Mouse (Mus musculus): ENCODE results near the gene Ap3s2. TPM values are rescaled to one million over a fixed set of nuclear protein-coding genes. Genes with fewer than 3 reads are reported as not detected.

Ap3s2 gene
- polyA plus RNA-seq, 1 experiment, result not detected

DNA sequence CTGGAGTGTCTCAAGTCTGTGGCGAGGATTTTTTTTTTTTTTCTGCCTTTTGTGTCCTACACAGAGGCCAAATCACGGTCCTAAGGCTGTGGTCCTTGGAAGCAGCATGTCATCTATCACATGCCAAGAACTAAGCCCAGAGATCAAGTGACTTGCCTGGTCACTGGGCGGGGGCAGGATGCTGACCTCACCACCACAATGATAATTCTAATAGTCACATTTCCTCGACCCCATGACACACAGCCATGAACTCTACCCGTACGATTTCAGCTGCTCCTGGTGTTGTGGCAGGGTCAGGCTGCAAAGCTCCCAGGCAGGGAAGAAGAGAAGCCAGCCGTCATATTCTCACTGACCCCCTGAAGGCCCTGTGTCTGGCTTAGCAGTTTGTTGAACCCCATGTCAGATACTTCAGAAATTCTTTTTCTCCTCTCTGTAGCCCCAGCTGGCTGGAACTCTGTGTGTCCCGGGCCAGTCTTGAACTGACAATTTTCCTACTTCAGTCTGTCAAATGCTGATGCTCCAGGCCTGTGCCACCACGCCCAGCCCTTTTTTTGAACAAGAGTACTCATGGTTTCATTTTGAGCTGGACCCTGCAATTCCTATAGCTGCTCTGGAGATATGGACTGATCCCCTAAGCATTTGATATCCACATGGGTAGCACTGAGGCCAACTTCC is 61.4 kb downstream of the Ap3s2 start:
- 86% methylated on average over 9 of the region's 9 CpGs for WGBS
- Histone ChIP-seq H3K4me1 (ENCODE audit: control insufficient read depth, insufficient read depth, low read length) (peaks cover 4% of the 10 kb centered on the region; the same call in 1 of the 2 replicates), H3K27ac (ENCODE audit: insufficient read depth, low read depth, low read length) (no peak overlapping the region), H3K4me3 (ENCODE audit: insufficient read depth, low read depth, low read length) (no peak overlapping the region)
- no peak for TF ChIP-seq CTCF (IDR thresholded peaks at IDR 0.05; ENCODE audit: insufficient read depth, low read depth, low read length)
- no peak for TF ChIP-seq POLR2A (IDR thresholded peaks at IDR 0.05; ENCODE audit: insufficient read depth, low read depth, low read length)

GRCm38 (mm10) chr7:79858202-79858934 is 62.1 kb downstream of the Ap3s2 start:
- peaks cover 4% of the 10 kb centered on the region; the same call in 1 of the 2 replicates for H3K4me1 ChIP-seq (ENCODE audit: control insufficient read depth, insufficient read depth, low read length)
- TF ChIP-seq CTCF (IDR thresholded peaks at IDR 0.05; ENCODE audit: insufficient read depth, low read depth, low read length), result no peak
- no peak for TF ChIP-seq POLR2A (IDR thresholded peaks at IDR 0.05; ENCODE audit: insufficient read depth, low read depth, low read length)
- H3K27ac ChIP-seq (ENCODE audit: insufficient read depth, low read depth, low read length), result no peak overlapping the region
- H3K4me3 ChIP-seq (ENCODE audit: insufficient read depth, low read depth, low read length), result no peak overlapping the region
- 83% methylated on average over 11 of the region's 11 CpGs for WGBS

DNA sequence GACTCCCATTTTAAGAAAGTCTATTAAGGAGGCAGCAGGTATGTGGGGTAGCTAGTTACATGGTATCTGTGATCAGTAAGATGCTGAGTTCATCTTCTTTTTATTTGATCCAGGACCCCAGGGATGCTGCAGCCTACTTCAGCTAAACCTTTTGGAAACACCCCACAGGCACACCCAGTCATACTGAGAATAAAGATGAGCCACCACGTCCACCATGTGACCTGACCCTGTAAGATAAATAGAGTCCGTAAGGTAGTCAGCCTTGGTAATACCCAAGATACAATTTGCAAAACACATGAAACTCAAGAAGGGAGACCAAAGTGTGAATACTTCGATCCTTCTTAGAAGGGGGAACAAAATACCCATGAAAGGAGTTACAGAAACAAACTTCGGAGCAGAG is 64.1 kb downstream of the Ap3s2 start:
- Histone ChIP-seq H3K27ac (ENCODE audit: insufficient read depth, low read depth, low read length) (no peak overlapping the region), H3K4me3 (ENCODE audit: insufficient read depth, low read depth, low read length) (no peak overlapping the region), H3K4me1 (ENCODE audit: control insufficient read depth, insufficient read depth, low read length) (no peaks in the 10 kb centered on the region)
- TF ChIP-seq CTCF (IDR thresholded peaks at IDR 0.05; ENCODE audit: insufficient read depth, low read depth, low read length), result no peak
- no peak for TF ChIP-seq POLR2A (IDR thresholded peaks at IDR 0.05; ENCODE audit: insufficient read depth, low read depth, low read length)
- WGBS, result 88% methylated on average over 4 of the region's 4 CpGs

DNA sequence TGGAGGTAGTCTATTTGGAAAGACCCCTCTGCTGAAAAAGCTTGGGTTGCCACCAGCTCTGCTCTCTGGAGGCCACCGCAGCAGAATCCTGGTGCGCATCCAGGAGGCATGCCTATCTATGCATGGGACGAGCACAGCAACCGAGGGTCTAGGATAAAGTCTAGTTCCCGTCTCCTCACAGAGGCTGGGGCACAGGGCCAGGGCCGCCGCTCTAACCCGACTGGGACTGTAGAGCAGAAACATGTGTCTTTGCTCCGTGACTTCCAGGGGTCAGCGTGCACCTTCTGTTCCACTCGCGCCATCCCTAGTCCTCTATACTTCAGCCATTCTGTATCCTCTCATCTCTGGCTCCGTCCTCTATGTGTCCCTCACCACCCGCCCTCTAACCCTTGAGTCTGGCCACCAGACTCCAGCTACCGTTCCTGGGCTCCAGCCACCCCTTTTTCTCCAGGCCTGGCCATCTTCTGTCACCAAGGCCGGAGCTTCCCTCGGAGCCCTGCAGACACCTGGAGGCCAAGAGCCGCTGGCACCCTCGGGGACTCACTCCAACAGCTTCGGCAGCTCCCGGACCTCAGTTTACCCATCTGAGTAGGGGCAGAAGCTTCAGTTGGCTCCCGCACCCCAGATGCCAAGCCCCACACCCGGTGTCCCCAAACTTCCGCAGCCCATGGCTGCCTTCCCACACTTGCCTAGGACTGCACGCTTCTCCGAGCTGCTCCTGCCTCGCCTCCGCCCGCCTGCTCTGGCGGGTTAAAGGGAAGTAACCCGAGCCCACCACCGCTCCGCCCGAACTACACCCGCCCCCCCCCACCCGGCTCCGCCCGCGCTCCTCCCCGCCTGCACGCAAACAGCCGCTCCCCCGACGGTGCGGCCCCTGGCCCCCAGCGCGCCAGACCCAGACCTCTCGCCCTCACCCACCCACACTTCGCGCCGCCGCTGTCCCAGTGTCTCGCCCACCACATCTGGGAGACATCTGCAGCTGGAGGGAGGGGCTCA is 72.7 kb downstream of the Ap3s2 start:
- Histone ChIP-seq H3K4me1 (ENCODE audit: control insufficient read depth, insufficient read depth, low read length) (peaks cover 7% of the 10 kb centered on the region; the same call in 1 of the 2 replicates), H3K27ac (ENCODE audit: insufficient read depth, low read depth, low read length) (no peak overlapping the region), H3K4me3 (ENCODE audit: insufficient read depth, low read depth, low read length) (peak overlapping the region; percentile 24; the same call in 1 of the 2 replicates)
- 22% methylated on average over 53 of the region's 53 CpGs for WGBS
- TF ChIP-seq CTCF (IDR thresholded peaks at IDR 0.05; ENCODE audit: insufficient read depth, low read depth, low read length) (no peak), POLR2A (IDR thresholded peaks at IDR 0.05; ENCODE audit: insufficient read depth, low read depth, low read length) (no peak)

GRCm38 (mm10) chr7:79846342-79846741 is 74.1 kb downstream of the Ap3s2 start:
- TF ChIP-seq POLR2A (IDR thresholded peaks at IDR 0.05; ENCODE audit: insufficient read depth, low read depth, low read length) (no peak), CTCF (IDR thresholded peaks at IDR 0.05; ENCODE audit: insufficient read depth, low read depth, low read length) (no peak)
- H3K4me1 ChIP-seq (ENCODE audit: control insufficient read depth, insufficient read depth, low read length), result peaks cover 7% of the 10 kb centered on the region; the same call in 1 of the 2 replicates
- H3K27ac ChIP-seq (ENCODE audit: insufficient read depth, low read depth, low read length), result no peak overlapping the region
- H3K4me3 ChIP-seq (ENCODE audit: insufficient read depth, low read depth, low read length), result no peak overlapping the region
- 87% methylated on average over 2 of the region's 2 CpGs for WGBS

GRCm38 (mm10) chr7:79844090-79844802 is 76.2 kb downstream of the Ap3s2 start:
- Histone ChIP-seq H3K4me3 (ENCODE audit: insufficient read depth, low read depth, low read length) (no peak overlapping the region), H3K4me1 (ENCODE audit: control insufficient read depth, insufficient read depth, low read length) (peaks cover 7% of the 10 kb centered on the region; the same call in 1 of the 2 replicates), H3K27ac (ENCODE audit: insufficient read depth, low read depth, low read length) (no peak overlapping the region)
- WGBS, result 84% methylated on average over 8 of the region's 8 CpGs
- TF ChIP-seq CTCF (IDR thresholded peaks at IDR 0.05; ENCODE audit: insufficient read depth, low read depth, low read length), result no peak
- TF ChIP-seq POLR2A (IDR thresholded peaks at IDR 0.05; ENCODE audit: insufficient read depth, low read depth, low read length), result no peak

DNA sequence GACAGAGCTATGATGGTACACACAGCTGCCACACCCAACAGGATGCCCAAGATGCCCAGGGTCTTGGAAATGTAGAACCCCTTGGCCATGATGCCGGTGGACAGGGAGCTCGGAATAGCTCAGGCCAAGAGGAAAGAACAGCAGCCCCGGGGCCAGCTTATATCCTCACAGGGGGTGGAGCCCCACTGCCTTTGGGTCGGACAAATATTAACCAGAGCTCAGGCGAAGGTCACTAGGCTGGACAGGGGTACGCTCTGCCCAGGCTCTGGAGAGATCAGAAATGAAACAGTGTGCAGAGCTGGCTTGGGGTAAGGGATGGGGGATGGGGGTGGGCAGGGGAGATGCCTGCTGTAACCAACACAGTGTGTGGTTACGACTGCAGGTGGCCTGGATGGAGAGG is 78.3 kb downstream of the Ap3s2 start:
- TF ChIP-seq CTCF (IDR thresholded peaks at IDR 0.05; ENCODE audit: insufficient read depth, low read depth, low read length) (no peak), POLR2A (IDR thresholded peaks at IDR 0.05; ENCODE audit: insufficient read depth, low read depth, low read length) (no peak)
- 74% methylated on average over 7 of the region's 7 CpGs for WGBS
- no peak overlapping the region for H3K4me3 ChIP-seq (ENCODE audit: insufficient read depth, low read depth, low read length)

GRCm38 (mm10) chr7:79837247-79837646 is 83.2 kb downstream of the Ap3s2 start:
- H3K27ac ChIP-seq (ENCODE audit: insufficient read depth, low read depth, low read length), result no peak overlapping the region
- no peak for TF ChIP-seq POLR2A (IDR thresholded peaks at IDR 0.05; ENCODE audit: insufficient read depth, low read depth, low read length)
- no peak for TF ChIP-seq CTCF (IDR thresholded peaks at IDR 0.05; ENCODE audit: insufficient read depth, low read depth, low read length)
- no peak overlapping the region for H3K4me3 ChIP-seq (ENCODE audit: insufficient read depth, low read depth, low read length)
- WGBS, result 77% methylated on average over 2 of the region's 2 CpGs
- H3K4me1 ChIP-seq (ENCODE audit: control insufficient read depth, insufficient read depth, low read length), result no peaks in the 10 kb centered on the region

More for the DNA sequence above, 78.3 kb downstream of the Ap3s2 start:
- H3K4me1 ChIP-seq (ENCODE audit: control insufficient read depth, insufficient read depth, low read length), result no peaks in the 10 kb centered on the region
- H3K27ac ChIP-seq (ENCODE audit: insufficient read depth, low read depth, low read length), result no peak overlapping the region
